Mouse (Mus musculus) embryonic fibroblast, embryonic 13.5 days (primary cell): ENCODE data around the gene Chrm2.

ENCODE experiments used
- CTCF ChIP-seq: IDR thresholded peaks from 2 replicates; pipeline ENCODE4 v1.5.1; 2011; ENCODE audit warnings: mild to moderate bottlenecking, control low read depth, low read length, moderate library complexity, borderline replicate concordance; ENCODE audit not compliant: insufficient read depth
- POLR2A ChIP-seq: IDR thresholded peaks from 2 replicates; pipeline ENCODE4 v1.6.1; 2011; ENCODE audit warnings: low read depth, mild to moderate bottlenecking, control low read depth, low read length, moderate library complexity

DNA sequence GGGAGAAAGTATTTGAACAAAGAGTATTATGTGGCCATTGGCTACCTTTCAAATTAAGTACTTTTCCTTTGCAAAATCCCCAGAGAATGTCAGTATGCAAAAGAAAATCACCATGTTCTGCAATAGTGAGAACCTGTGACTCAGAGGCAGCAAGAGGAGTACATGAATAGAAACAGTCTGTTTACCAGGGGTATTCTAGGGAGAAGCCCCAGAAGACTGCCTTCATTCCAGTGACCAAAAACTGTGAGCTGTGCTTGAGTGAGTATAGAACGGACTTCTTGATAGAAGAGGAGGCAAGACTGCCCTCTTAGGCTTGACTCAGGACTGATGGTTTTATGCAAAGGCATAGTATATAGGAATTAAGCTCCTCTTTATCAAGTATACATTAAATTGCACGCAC lies 22.2 kb downstream of the Chrm2 start:
- TF ChIP-seq CTCF (no peak), POLR2A (no peak)
